Mouse (Mus musculus): ENCODE data around the gene Kdf1. TPM values are rescaled to one million over a fixed set of nuclear protein-coding genes. Genes with fewer than 3 reads are reported as not detected.
A peak's percentile ranks its signal among the peaks of the same experiment; 100 is the strongest.
"Not testable (repeated sequence)": the region's sequence is repeated elsewhere in the genome, so short reads cannot be mapped to it uniquely, and the experiment has no call there.

Kdf1 gene
- polyA plus RNA-seq, 1 experiment = 0.06 TPM

GRCm38 (mm10) chr4:133506573-133506972 lies 12.2 kb upstream of the Kdf1 start:
- TF ChIP-seq FOSL1 (IDR thresholded peaks at IDR 0.05; ENCODE audit: insufficient read depth, low read length, poor library complexity, severe bottlenecking) (no peak), USF1 (IDR thresholded peaks at IDR 0.05; ENCODE audit: low read depth) (no peak), MAX (IDR thresholded peaks at IDR 0.05) (no peak), CEBPB (IDR thresholded peaks at IDR 0.05; ENCODE audit: low read depth) (no peak), CTCF (IDR thresholded peaks at IDR 0.05; ENCODE audit: control insufficient read depth, insufficient read depth, insufficient read length) (no peak), MYOG (IDR thresholded peaks at IDR 0.05; ENCODE audit: control insufficient read depth, extremely low read depth, insufficient read length) (no peak), MYOD1 (IDR thresholded peaks at IDR 0.05; ENCODE audit: control insufficient read depth, insufficient read length, low read depth) (no peak)
- H3K36me3 ChIP-seq (ENCODE audit: control insufficient read depth, insufficient read depth) = no peaks in the 10 kb centered on the region
- no peaks in the 10 kb centered on the region for H3K79me3 ChIP-seq (ENCODE audit: low read depth)
- no peak overlapping the region for H3K4me3 ChIP-seq (ENCODE audit: insufficient read depth, poor library complexity, severe bottlenecking)
- H3K79me2 ChIP-seq (ENCODE audit: control insufficient read depth, insufficient read depth) = no peaks in the 10 kb centered on the region
- peaks cover 10% of the 10 kb centered on the region for H3K27me3 ChIP-seq (ENCODE audit: control insufficient read depth, insufficient read depth, insufficient read length)
- no peak overlapping the region for H3ac ChIP-seq (ENCODE audit: control insufficient read depth, insufficient read length, low read depth)

GRCm38 (mm10) chr4:133508990-133509389 lies 9.8 kb upstream of the Kdf1 start:
- peaks cover 5% of the 10 kb centered on the region for H3K27me3 ChIP-seq (ENCODE audit: control insufficient read depth, insufficient read depth, insufficient read length)
- H3K79me2 ChIP-seq (ENCODE audit: control insufficient read depth, insufficient read depth) = no peaks in the 10 kb centered on the region
- H3K4me3 ChIP-seq (ENCODE audit: insufficient read depth, poor library complexity, severe bottlenecking) = no peak overlapping the region
- no peaks in the 10 kb centered on the region for H3K79me3 ChIP-seq (ENCODE audit: low read depth)
- H3K36me3 ChIP-seq (ENCODE audit: control insufficient read depth, insufficient read depth) = no peaks in the 10 kb centered on the region
- no peak overlapping the region for H3ac ChIP-seq (ENCODE audit: control insufficient read depth, insufficient read length, low read depth)
- TF ChIP-seq USF1 (IDR thresholded peaks at IDR 0.05; ENCODE audit: low read depth) = no peak
- TF ChIP-seq FOSL1 (IDR thresholded peaks at IDR 0.05; ENCODE audit: insufficient read depth, low read length, poor library complexity, severe bottlenecking) = no peak
- TF ChIP-seq MAX (IDR thresholded peaks at IDR 0.05) = no peak
- TF ChIP-seq MYOD1 (IDR thresholded peaks at IDR 0.05; ENCODE audit: control insufficient read depth, insufficient read length, low read depth) = no peak
- TF ChIP-seq CEBPB (IDR thresholded peaks at IDR 0.05; ENCODE audit: low read depth) = no peak
- TF ChIP-seq MYOG (IDR thresholded peaks at IDR 0.05; ENCODE audit: control insufficient read depth, extremely low read depth, insufficient read length) = no peak
- TF ChIP-seq CTCF (IDR thresholded peaks at IDR 0.05; ENCODE audit: control insufficient read depth, insufficient read depth, insufficient read length) = no peak

- TF ChIP-seq MAX (IDR thresholded peaks at IDR 0.05) (no peak), MYOD1 (IDR thresholded peaks at IDR 0.05; ENCODE audit: control insufficient read depth, insufficient read length, low read depth) (no peak), CTCF (IDR thresholded peaks at IDR 0.05; ENCODE audit: control insufficient read depth, insufficient read depth, insufficient read length) (no peak), CEBPB (IDR thresholded peaks at IDR 0.05; ENCODE audit: low read depth) (no peak), MYOG (IDR thresholded peaks at IDR 0.05; ENCODE audit: control insufficient read depth, extremely low read depth, insufficient read length) (no peak), FOSL1 (IDR thresholded peaks at IDR 0.05; ENCODE audit: insufficient read depth, low read length, poor library complexity, severe bottlenecking) (no peak), USF1 (IDR thresholded peaks at IDR 0.05; ENCODE audit: low read depth) (no peak)
- no peaks in the 10 kb centered on the region for H3K79me2 ChIP-seq (ENCODE audit: control insufficient read depth, insufficient read depth)
- no peaks in the 10 kb centered on the region for H3K79me3 ChIP-seq (ENCODE audit: low read depth)
- no peaks in the 10 kb centered on the region for H3K36me3 ChIP-seq (ENCODE audit: control insufficient read depth, insufficient read depth)
- H3K4me3 ChIP-seq (ENCODE audit: insufficient read depth, poor library complexity, severe bottlenecking) = no peak overlapping the region
- no peak overlapping the region for H3ac ChIP-seq (ENCODE audit: control insufficient read depth, insufficient read length, low read depth)
- H3K27me3 ChIP-seq (ENCODE audit: control insufficient read depth, insufficient read depth, insufficient read length) = peaks cover 3% of the 10 kb centered on the region
These were observed 7.7 kb upstream of the Kdf1 start for GRCm38 (mm10) chr4:133511050-133511449.

GRCm38 (mm10) chr4:133512511-133512910 lies 6.3 kb upstream of the Kdf1 start:
- not testable (repeated sequence) for H3K79me2 ChIP-seq (ENCODE audit: control insufficient read depth, insufficient read depth); H3K27me3 ChIP-seq (ENCODE audit: control insufficient read depth, insufficient read depth, insufficient read length); H3K4me3 ChIP-seq (ENCODE audit: insufficient read depth, poor library complexity, severe bottlenecking); H3K79me3 ChIP-seq (ENCODE audit: low read depth); H3K36me3 ChIP-seq (ENCODE audit: control insufficient read depth, insufficient read depth); H3ac ChIP-seq (ENCODE audit: control insufficient read depth, insufficient read length, low read depth)

- TF ChIP-seq MYOD1 (IDR thresholded peaks at IDR 0.05; ENCODE audit: control insufficient read depth, insufficient read length, low read depth) (no peak), CEBPB (IDR thresholded peaks at IDR 0.05; ENCODE audit: low read depth) (no peak), CTCF (IDR thresholded peaks at IDR 0.05; ENCODE audit: control insufficient read depth, insufficient read depth, insufficient read length) (peak; percentile 79), FOSL1 (IDR thresholded peaks at IDR 0.05; ENCODE audit: insufficient read depth, low read length, poor library complexity, severe bottlenecking) (no peak), USF1 (IDR thresholded peaks at IDR 0.05; ENCODE audit: low read depth) (no peak), MYOG (IDR thresholded peaks at IDR 0.05; ENCODE audit: control insufficient read depth, extremely low read depth, insufficient read length) (no peak)
These were observed 5.8 kb upstream of the Kdf1 start for GRCm38 (mm10) chr4:133512972-133513371.

GRCm38 (mm10) chr4:133519369-133519665 lies 554 bp downstream of the Kdf1 start:
- no peaks in the 10 kb centered on the region for H3K36me3 ChIP-seq (ENCODE audit: control insufficient read depth, insufficient read depth)
- H3K79me2 ChIP-seq (ENCODE audit: control insufficient read depth, insufficient read depth) = no peaks in the 10 kb centered on the region
- TF ChIP-seq FOSL1 (IDR thresholded peaks at IDR 0.05; ENCODE audit: insufficient read depth, low read length, poor library complexity, severe bottlenecking) (no peak), USF1 (IDR thresholded peaks at IDR 0.05; ENCODE audit: low read depth) (no peak)
- H3K27me3 ChIP-seq (ENCODE audit: control insufficient read depth, insufficient read depth, insufficient read length) = peaks cover 28% of the 10 kb centered on the region
- no peaks in the 10 kb centered on the region for H3K79me3 ChIP-seq (ENCODE audit: low read depth)
- no peak overlapping the region for H3ac ChIP-seq (ENCODE audit: control insufficient read depth, insufficient read length, low read depth)
- H3K4me3 ChIP-seq (ENCODE audit: insufficient read depth, poor library complexity, severe bottlenecking) = no peak overlapping the region

More at GRCm38 (mm10) chr4:133512972-133513371, 5.8 kb upstream of the Kdf1 start:
- Histone ChIP-seq H3K4me3 (ENCODE audit: insufficient read depth, poor library complexity, severe bottlenecking) (no peak overlapping the region), H3K79me3 (ENCODE audit: low read depth) (no peaks in the 10 kb centered on the region), H3K79me2 (ENCODE audit: control insufficient read depth, insufficient read depth) (no peaks in the 10 kb centered on the region), H3K36me3 (ENCODE audit: control insufficient read depth, insufficient read depth) (no peaks in the 10 kb centered on the region), H3ac (ENCODE audit: control insufficient read depth, insufficient read length, low read depth) (no peak overlapping the region), H3K27me3 (ENCODE audit: control insufficient read depth, insufficient read depth, insufficient read length) (peaks cover 8% of the 10 kb centered on the region)

Measured in C2C12 (cell line).